Comparison of ENCODE assay signal across 8 mouse cellular contexts in the genomic region with DNA sequence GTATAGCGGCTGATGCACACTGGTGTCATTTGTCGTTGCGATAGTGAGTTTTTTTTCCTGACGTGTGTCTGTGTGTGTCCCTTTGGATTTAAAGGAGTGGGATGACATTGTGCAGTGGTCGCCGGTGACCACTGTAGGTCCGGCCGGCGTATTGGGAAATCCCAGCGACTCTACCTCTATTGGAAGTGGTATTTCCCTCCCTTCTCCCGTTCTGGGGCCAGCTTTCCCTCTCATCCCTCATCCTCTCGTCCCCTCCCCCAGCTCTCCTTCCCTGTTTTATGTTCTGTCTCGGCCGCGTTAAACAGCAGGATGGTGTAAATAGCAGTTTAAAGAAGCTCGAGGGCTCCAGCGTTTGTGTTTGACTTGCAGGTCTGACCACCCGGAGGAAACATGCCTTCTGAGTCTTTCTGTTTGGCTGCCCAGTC. TPM values are rescaled to one million over a fixed set of nuclear protein-coding genes. Genes with fewer than 3 reads are reported as not detected.
DNase-seq lines count a peak whose midpoint lies in the region; ATAC-seq and TF ChIP-seq lines count a peak whose summit lies in the region.

No protein-coding gene starts in this region.

- 0 out of 2 replicates have a peak, but pooled peaks have one; percentile 15 for ATAC-seq in heart, embryonic 14.5 days (ENCODE audit: insufficient number of reproducible peaks, insufficient read depth, low FRiP score, low read depth)
- peak; percentile 36; the same call in 1 of the 2 replicates for ATAC-seq in kidney, embryonic 16.5 days (ENCODE audit: low FRiP score, low TSS enrichment)
- ATAC-seq in lung, embryonic 15.5 days (ENCODE audit: borderline replicate concordance, extremely low read depth, low FRiP score, low TSS enrichment), result peak; percentile 46; the same call in 1 of the 2 replicates

- 0 out of 2 replicates have a peak overlapping the region, but pooled peaks have one; percentile 2 for H3K27ac ChIP-seq in ES-Bruce4 (ENCODE audit: insufficient read depth, low read length)
- H3K27ac ChIP-seq in embryonic fibroblast, embryonic 13.5 days (ENCODE audit: insufficient read depth, low read length), result peak overlapping the region; percentile 65
- peak overlapping the region; percentile 82 to 86 for H3K27ac ChIP-seq in heart, embryonic 14.5 days (replicated peaks in 1 of 2; ENCODE audit: control insufficient read depth in 1 of 2, insufficient read depth in 1 of 2, low read depth in 2 of 2, low read length in 2 of 2)
- peak overlapping the region; percentile 85 for H3K27ac ChIP-seq in kidney, embryonic 16.5 days (ENCODE audit: low read length)
- H3K27ac ChIP-seq in lung, embryonic 15.5 days, result peak overlapping the region; percentile 87

- peak overlapping the region; percentile 82 for H3K4me2 ChIP-seq in heart, embryonic 14.5 days (ENCODE audit: low read length)
- H3K4me2 ChIP-seq in kidney, embryonic 16.5 days (replicated peaks; ENCODE audit: low read depth, low read length), result peak overlapping the region; percentile 61
- peak overlapping the region; percentile 63 for H3K4me2 ChIP-seq in lung, embryonic 15.5 days

- WGBS in heart, embryonic 14.5 days, result 0% methylated on average over 18 of the region's 18 CpGs
- WGBS in kidney, embryonic 16.5 days, result under 1% methylated on average over 18 of the region's 18 CpGs
- 1% methylated on average over 18 of the region's 18 CpGs for WGBS in lung, embryonic 15.5 days

- H3K36me3 ChIP-seq in ES-Bruce4 (ENCODE audit: control insufficient read depth, insufficient read depth, low read length, poor library complexity, severe bottlenecking), result no peaks in the 10 kb centered on the region
- H3K36me3 ChIP-seq in heart, embryonic 14.5 days (ENCODE audit: control insufficient read depth, insufficient read depth, low read length), result peaks cover 3% of the 10 kb centered on the region; the same call in 1 of the 2 replicates
- H3K36me3 ChIP-seq in kidney, embryonic 16.5 days (ENCODE audit: insufficient read depth, low read length), result no peaks in the 10 kb centered on the region
- H3K36me3 ChIP-seq in lung, embryonic 15.5 days, result no peaks in the 10 kb centered on the region

- no peak for TF ChIP-seq POLR2A in ES-Bruce4 (IDR thresholded peaks at IDR 0.05; ENCODE audit: insufficient read depth, low read length)
- no peak for TF ChIP-seq POLR2A in embryonic fibroblast, embryonic 13.5 days (IDR thresholded peaks at IDR 0.05; ENCODE audit: low read depth, low read length)

- H3K9ac ChIP-seq in ES-Bruce4 (ENCODE audit: low read depth, poor library complexity, severe bottlenecking), result peak overlapping the region; percentile 57
- H3K9ac ChIP-seq in heart, embryonic 14.5 days (ENCODE audit: low read length), result peak overlapping the region; percentile 85
- H3K9ac ChIP-seq in kidney, embryonic 16.5 days (replicated peaks; ENCODE audit: low read length), result peak overlapping the region; percentile 88
- peak overlapping the region; percentile 74 for H3K9ac ChIP-seq in lung, embryonic 15.5 days

- H3K4me3 ChIP-seq in ES-Bruce4 (ENCODE audit: low read depth, low read length), result peak overlapping the region; percentile 94
- peak overlapping the region; percentile 81 for H3K4me3 ChIP-seq in embryonic fibroblast, embryonic 13.5 days (ENCODE audit: insufficient read depth, low read length)
- H3K4me3 ChIP-seq in heart, embryonic 14.5 days (ENCODE audit: control insufficient read depth in 1 of 2, insufficient read depth in 1 of 2, low read depth in 1 of 2, low read length in 2 of 2), result peak overlapping the region; percentile 76 to 95
- H3K4me3 ChIP-seq in kidney, embryonic 16.5 days (ENCODE audit: low read length), result peak overlapping the region; percentile 72
- peak overlapping the region; percentile 71 for H3K4me3 ChIP-seq in lung, embryonic 15.5 days

- TF ChIP-seq CTCF in ES-Bruce4 (IDR thresholded peaks at IDR 0.05; ENCODE audit: low read depth, low read length), result no peak
- TF ChIP-seq CTCF in embryonic fibroblast, embryonic 13.5 days (IDR thresholded peaks at IDR 0.05; ENCODE audit: borderline replicate concordance, insufficient read depth, low read length), result no peak

- H3K4me1 ChIP-seq in ES-Bruce4 (ENCODE audit: control insufficient read depth, insufficient read depth, low read length), result no peaks in the 10 kb centered on the region
- H3K4me1 ChIP-seq in embryonic fibroblast, embryonic 13.5 days (ENCODE audit: control insufficient read depth, insufficient read depth, low read length), result peaks cover 6% of the 10 kb centered on the region; the same call in 1 of the 2 replicates
- peaks cover 0 to 14% of the 10 kb centered on the region in 2 experiments; a peak in 2 of 4 replicates for H3K4me1 ChIP-seq in heart, embryonic 14.5 days (ENCODE audit: control insufficient read depth in 2 of 2, insufficient read depth in 2 of 2, low read length in 2 of 2)
- peaks cover 9% of the 10 kb centered on the region for H3K4me1 ChIP-seq in kidney, embryonic 16.5 days (ENCODE audit: insufficient read depth, low read length)
- peaks cover 9% of the 10 kb centered on the region for H3K4me1 ChIP-seq in lung, embryonic 15.5 days

- no peaks in the 10 kb centered on the region for H3K9me3 ChIP-seq in ES-Bruce4 (replicated peaks; ENCODE audit: control insufficient read depth, insufficient read depth, low read length, poor library complexity, severe bottlenecking)
- H3K9me3 ChIP-seq in heart, embryonic 14.5 days (ENCODE audit: control insufficient read depth, low read length), result no peaks in the 10 kb centered on the region
- H3K9me3 ChIP-seq in kidney, embryonic 16.5 days (ENCODE audit: low read length), result no peaks in the 10 kb centered on the region
- H3K9me3 ChIP-seq in lung, embryonic 15.5 days, result no peaks in the 10 kb centered on the region

- peak; percentile 55 for DNase-seq in adrenal gland, postnatal 14 days
- DNase-seq in retina, embryonic 14.5 days (ENCODE audit: low spot score), result peak; percentile 51
- DNase-seq in T-cell, adult 2 months (ENCODE audit: low spot score), result no peak

- TF ChIP-seq EP300 in ES-Bruce4 (IDR thresholded peaks at IDR 0.05; ENCODE audit: insufficient read depth, low read depth, low read length), result no peak

- no peaks in the 10 kb centered on the region for H3K27me3 ChIP-seq in ES-Bruce4 (ENCODE audit: control insufficient read depth, insufficient read depth, low read length, poor library complexity, severe bottlenecking)
- H3K27me3 ChIP-seq in heart, embryonic 14.5 days (ENCODE audit: control insufficient read depth, insufficient read depth, low read length), result no peaks in the 10 kb centered on the region
- no peaks in the 10 kb centered on the region for H3K27me3 ChIP-seq in kidney, embryonic 16.5 days (ENCODE audit: insufficient read depth, low read length)
- H3K27me3 ChIP-seq in lung, embryonic 15.5 days, result no peaks in the 10 kb centered on the region

RNA-seq across cellular contexts. Expression of a gene that starts 0.5 kb away (rescaled TPM):
- polyA plus RNA-seq in ES-Bruce4 (2011; ENCODE audit: insufficient read depth, insufficient read length, low read depth, missing spikeins), result 43.4 and 56.1 TPM in 2 replicates
- 55.7 and 60.6 TPM in 2 replicates for total RNA-seq in adrenal gland, postnatal 14 days (2021)
- polyA plus RNA-seq in embryonic fibroblast, embryonic 13.5 days (2011; ENCODE audit: insufficient read length, low read depth, missing spikeins), result 55.5 and 58.3 TPM in 2 replicates
- 18.4 and 21.2 TPM in 2 replicates for polyA plus RNA-seq in heart, embryonic 14.5 days (2014; fragmentation: Nextera tagmentation; extraction: Ambion mirVana)
- 19.2 and 26.9 TPM in 2 replicates for polyA plus RNA-seq in kidney, embryonic 16.5 days (2015; fragmentation: Nextera tagmentation; extraction: Ambion mirVana)
- polyA plus RNA-seq in lung, embryonic 15.5 days (2015; fragmentation: Nextera tagmentation; extraction: Ambion mirVana), result 21.4 and 22.3 TPM in 2 replicates

RNA-seq across cellular contexts. Expression of a gene that starts 30.7 kb away (rescaled TPM):
- polyA plus RNA-seq in ES-Bruce4 (2011; ENCODE audit: insufficient read depth, insufficient read length, low read depth, missing spikeins), result 2.3 and 3.3 TPM in 2 replicates
- 5.8 TPM in 2 replicates for total RNA-seq in adrenal gland, postnatal 14 days (2021)
- polyA plus RNA-seq in embryonic fibroblast, embryonic 13.5 days (2011; ENCODE audit: insufficient read length, low read depth, missing spikeins), result 12.2 and 13.8 TPM in 2 replicates
- 3.6 TPM in 2 replicates for polyA plus RNA-seq in heart, embryonic 14.5 days (2014; fragmentation: Nextera tagmentation; extraction: Ambion mirVana)
- 4.4 and 5.9 TPM in 2 replicates for polyA plus RNA-seq in kidney, embryonic 16.5 days (2015; fragmentation: Nextera tagmentation; extraction: Ambion mirVana)
- polyA plus RNA-seq in lung, embryonic 15.5 days (2015; fragmentation: Nextera tagmentation; extraction: Ambion mirVana), result 7.3 and 8.0 TPM in 2 replicates

Comparison
In these comparisons a context has a peak if more than half of its experiments do, and no peak if none do; other contexts are left out.
1. H3K27ac ChIP-seq: peak in every context shown above with its lines; median percentile 87 in lung, embryonic 15.5 days; 85 in kidney, embryonic 16.5 days; 84 in heart, embryonic 14.5 days; 65 in embryonic fibroblast, embryonic 13.5 days; 2 in ES-Bruce4.